Mouse (Mus musculus) G1E (cell line): ENCODE results near the gene 3110009E18Rik. TPM values are rescaled to one million over a fixed set of nuclear protein-coding genes. Genes with fewer than 3 reads are reported as not detected.

ENCODE experiments used
- ATAC-seq: 2 replicates; pipeline ENCODE4 v1.8.0; 2016; ENCODE audit warnings: mild to moderate bottlenecking; ENCODE audit not compliant: insufficient number of reproducible peaks, poor library complexity, low FRiP score, severe bottlenecking; ENCODE audit errors: extremely low read depth
- DNase-seq: peaks from one replicate; pipeline ENCODE4 v3.0.0; 2012; ENCODE audit warnings: low spot score
- H3K27me3 ChIP-seq: 2 replicates; pipeline ENCODE4 v1.6.1; 2012; ENCODE audit warnings: mild to moderate bottlenecking, low read length, inconsistent platforms; ENCODE audit not compliant: insufficient read depth
- H3K36me3 ChIP-seq: replicated peaks from 2 replicates; pipeline ENCODE3; 2012; ENCODE audit warnings: mild to moderate bottlenecking, inconsistent platforms
- H3K4me1 ChIP-seq: 2 replicates; pipeline ENCODE4 v1.6.1; 2012; ENCODE audit warnings: low read depth, low read length, inconsistent platforms, mixed read lengths; ENCODE audit not compliant: insufficient read depth
- H3K4me3 ChIP-seq: 2 replicates; pipeline ENCODE4 v1.5.1; 2012; ENCODE audit warnings: low read depth, mild to moderate bottlenecking, inconsistent platforms, low read length, moderate library complexity, mixed read lengths
- H3K9me3 ChIP-seq: replicated peaks from 2 replicates; pipeline ENCODE4 v1.6.1; 2012; ENCODE audit warnings: inconsistent platforms
- CTCF ChIP-seq: IDR thresholded peaks from 2 replicates; pipeline ENCODE4 v1.5.1; 2012; ENCODE audit warnings: low read depth, low read length, inconsistent platforms, mixed read lengths
- GATA1 ChIP-seq: IDR thresholded peaks from 2 replicates; pipeline ENCODE4 v1.6.1; 2012; ENCODE audit warnings: borderline replicate concordance, low read length, inconsistent platforms, mixed read lengths
- GATA2 ChIP-seq: IDR thresholded peaks from 2 replicates; pipeline ENCODE4 v1.6.1; 2012; ENCODE audit warnings: low read depth, low read length, inconsistent platforms, borderline replicate concordance
- POLR2AphosphoS5 ChIP-seq: IDR thresholded peaks from 2 replicates; pipeline ENCODE4 v1.6.1; 2012; ENCODE audit warnings: low read depth, low read length, inconsistent platforms; ENCODE audit not compliant: insufficient replicate concordance
- TAL1 ChIP-seq: conservative IDR thresholded peaks from 2 replicates; pipeline ENCODE4 v1.6.1; 2012; ENCODE audit warnings: low read depth, low read length, inconsistent platforms, mixed read lengths
- polyA plus RNA-seq: library from polyadenylated mRNA; stranded (reverse); fragments of >175 nt; gene quantifications from 2 replicates; pipeline ENCODE4 v1.2.3, GENCODE M21; 2012
- total RNA-seq, 2 experiments: library from RNA; stranded (forward) in 1 of 2; stranded (reverse) in 1 of 2; fragments of 200-1000 nt in 1 of 2; fragments of >200 nt in 1 of 2; fragmentation: Nextera tagmentation in 1 of 2; gene quantifications; 2 replicates each; pipeline ENCODE4 v1.2.3; 2014 to 2017

The 3110009E18Rik gene
- total RNA-seq (2014; fragmentation: Nextera tagmentation) = 15.5 and 24.9 TPM in 2 replicates
- total RNA-seq (2017) = 15.0 and 16.1 TPM in 2 replicates
- 4.1 and 7.5 TPM in 2 replicates for polyA plus RNA-seq

GRCm38 (mm10) chr1:120120969-120121811 is at the start of gene 3110009E18Rik, which contains the start of gene Dbi:
Gene 3110009E18Rik (plus strand): TSS chr1:120121187.
Gene Dbi (minus strand): TSS chr1:120121078.
- Histone ChIP-seq H3K9me3 (no peaks in the 10 kb centered on the region), H3K27me3 (no peaks in the 10 kb centered on the region), H3K36me3 (peaks cover 57% of the 10 kb centered on the region), H3K4me3 (peak within 1 kb of the TSS; percentile 72), H3K4me1 (peaks cover 70% of the 10 kb centered on the region)
- TF ChIP-seq CTCF (no peak), POLR2AphosphoS5 (peak; percentile 73; the same call in 1 of the 2 replicates)
- DNase-seq = peak; percentile 98
- ATAC-seq = peak; percentile 85

- ATAC-seq (no peak), DNase-seq (no peak)
- no peak overlapping the region for H3K4me3 ChIP-seq
- H3K27me3 ChIP-seq = peaks cover 3% of the 10 kb centered on the region; the same call in 1 of the 2 replicates
- TF ChIP-seq GATA2 (no peak), POLR2AphosphoS5 (no peak), TAL1 (no peak), CTCF (no peak), GATA1 (no peak)
- H3K9me3 ChIP-seq = no peaks in the 10 kb centered on the region
- H3K4me1 ChIP-seq = no peaks in the 10 kb centered on the region
- no peaks in the 10 kb centered on the region for H3K36me3 ChIP-seq
These were observed 48.1 kb upstream of the 3110009E18Rik start for GRCm38 (mm10) chr1:120072900-120073299.

DNA sequence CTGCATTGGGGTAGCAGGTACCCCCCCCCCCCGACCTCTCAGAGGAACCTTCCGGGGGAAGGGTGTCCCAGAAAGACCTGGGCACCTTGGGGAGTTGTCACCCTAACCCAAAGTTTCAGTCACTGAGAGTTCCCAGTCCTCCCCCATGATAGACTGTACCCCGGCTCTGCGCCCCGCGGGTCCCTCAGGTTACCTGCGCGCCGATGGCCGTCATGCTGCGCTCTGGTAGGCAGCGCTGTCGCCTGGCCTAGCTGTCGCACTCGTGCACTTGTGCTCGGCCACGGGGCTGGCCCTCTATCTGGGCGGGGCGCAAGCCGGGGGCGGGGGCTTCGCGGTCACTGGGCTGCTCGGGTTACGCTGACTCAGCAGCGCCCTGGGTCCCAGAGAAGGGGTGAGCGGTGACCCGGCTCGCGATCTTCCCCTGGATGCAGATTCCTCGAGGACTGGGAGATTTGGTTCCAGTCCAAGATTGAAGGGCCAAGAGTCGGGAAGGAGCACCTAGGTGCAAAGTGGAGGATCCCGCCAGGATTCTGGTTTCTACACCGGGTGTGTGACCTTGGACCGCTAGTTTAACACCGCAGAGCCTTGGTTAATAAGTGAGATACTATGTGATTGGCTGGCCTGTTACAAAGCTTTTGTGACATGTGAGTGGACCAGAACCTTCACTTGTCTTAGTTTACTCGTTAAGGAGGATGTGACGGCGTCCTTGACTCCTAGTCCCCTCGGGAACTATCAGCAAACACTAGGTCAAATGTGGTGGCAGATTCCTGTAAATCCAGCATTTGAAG is 47.3 kb upstream of the 3110009E18Rik start, which contains the start of gene Tmem37:
Gene Tmem37, minus strand, starts transcription at position 556 of the 788 bp plus-strand sequence.
- peaks cover 3% of the 10 kb centered on the region; the same call in 1 of the 2 replicates for H3K27me3 ChIP-seq
- H3K4me1 ChIP-seq = no peaks in the 10 kb centered on the region
- ATAC-seq = no peak
- TF ChIP-seq TAL1 (no peak), GATA2 (no peak), GATA1 (no peak), POLR2AphosphoS5 (no peak), CTCF (no peak)
- H3K4me3 ChIP-seq = no peak within 1 kb of the TSS
- H3K9me3 ChIP-seq = no peaks in the 10 kb centered on the region
- no peak for DNase-seq
- H3K36me3 ChIP-seq = no peaks in the 10 kb centered on the region

DNA sequence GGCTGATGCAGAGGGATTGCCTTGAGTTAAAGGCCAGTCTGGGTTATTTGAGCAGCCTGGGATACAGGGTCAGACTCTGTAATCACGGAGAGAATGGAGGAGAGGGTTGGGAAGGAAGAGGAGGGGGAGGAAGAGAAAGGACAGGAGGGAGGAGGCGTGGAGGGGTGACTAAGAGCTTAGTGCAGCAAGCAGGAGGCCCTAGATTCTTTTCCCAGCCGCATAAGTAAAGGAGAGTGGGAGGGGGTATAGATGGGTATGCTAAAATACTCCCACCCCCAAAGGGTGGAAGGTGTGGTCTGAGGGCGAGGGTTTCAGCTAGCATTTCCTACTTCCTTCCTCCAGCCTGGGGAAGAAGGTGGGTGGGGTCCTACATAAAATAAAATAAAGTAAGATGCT is 46.7 kb upstream of the 3110009E18Rik start:
- DNase-seq (no peak), ATAC-seq (no peak)
- TF ChIP-seq POLR2AphosphoS5 (no peak), TAL1 (no peak), CTCF (no peak), GATA1 (no peak), GATA2 (no peak)
- Histone ChIP-seq H3K4me3 (no peak overlapping the region), H3K9me3 (no peaks in the 10 kb centered on the region), H3K4me1 (no peaks in the 10 kb centered on the region), H3K36me3 (no peaks in the 10 kb centered on the region), H3K27me3 (peaks cover 3% of the 10 kb centered on the region; the same call in 1 of the 2 replicates)

DNA sequence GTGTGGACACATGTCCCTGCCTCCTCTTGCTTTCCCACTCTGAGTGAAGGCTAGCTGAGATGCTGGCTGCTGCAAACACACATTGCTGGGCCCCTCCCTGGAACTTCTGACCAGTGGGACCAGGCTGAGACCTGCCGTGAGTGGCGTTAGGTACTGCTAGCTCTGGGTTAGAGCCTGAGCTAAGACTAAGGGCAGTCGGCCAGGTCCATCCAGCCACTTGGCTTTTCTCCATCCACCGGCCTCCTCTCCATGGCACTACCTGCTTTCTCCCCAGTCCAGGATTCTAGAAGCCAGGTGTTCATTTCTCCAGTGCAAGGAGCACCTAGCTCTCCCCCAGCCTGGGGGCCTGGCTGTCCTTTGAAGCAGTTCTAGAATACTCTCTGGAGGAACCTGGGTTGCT is 46.1 kb upstream of the 3110009E18Rik start:
- Histone ChIP-seq H3K4me1 (no peaks in the 10 kb centered on the region), H3K9me3 (no peaks in the 10 kb centered on the region), H3K36me3 (no peaks in the 10 kb centered on the region), H3K27me3 (peaks cover 3% of the 10 kb centered on the region; the same call in 1 of the 2 replicates), H3K4me3 (no peak overlapping the region)
- DNase-seq (no peak), ATAC-seq (no peak)
- TF ChIP-seq POLR2AphosphoS5 (no peak), GATA2 (no peak), TAL1 (no peak), GATA1 (no peak), CTCF (no peak)

GRCm38 (mm10) chr1:120075507-120075906 is 45.5 kb upstream of the 3110009E18Rik start:
- TF ChIP-seq GATA2 (no peak), GATA1 (no peak), CTCF (no peak), POLR2AphosphoS5 (no peak), TAL1 (no peak)
- H3K4me1 ChIP-seq = no peaks in the 10 kb centered on the region
- no peak overlapping the region for H3K4me3 ChIP-seq
- DNase-seq = no peak
- peaks cover 3% of the 10 kb centered on the region; the same call in 1 of the 2 replicates for H3K27me3 ChIP-seq
- H3K9me3 ChIP-seq = no peaks in the 10 kb centered on the region
- ATAC-seq = no peak
- no peaks in the 10 kb centered on the region for H3K36me3 ChIP-seq
